Mouse (Mus musculus): ENCODE data around the gene Phc3.

The Phc3 gene

GRCm38 (mm10) chr3:30976991-30977603 is 7.9 kb upstream of the Phc3 start:
- DNase-seq (ENCODE audit: low spot score), result no peak

- peak; percentile 50 for DNase-seq (ENCODE audit: low spot score)
These were observed 6.0 kb upstream of the Phc3 start for GRCm38 (mm10) chr3:30975102-30975754.

GRCm38 (mm10) chr3:30968531-30969092 is 603 bp downstream of the Phc3 start:
- DNase-seq (ENCODE audit: low spot score), result peak; percentile 67

GRCm38 (mm10) chr3:30965644-30966043 is 3.6 kb downstream of the Phc3 start:
- no peak for DNase-seq (ENCODE audit: low spot score)

GRCm38 (mm10) chr3:30964216-30964615 is 5.0 kb downstream of the Phc3 start:
- DNase-seq (ENCODE audit: low spot score), result no peak

- DNase-seq (ENCODE audit: low spot score), result no peak
These were observed 6.1 kb downstream of the Phc3 start for GRCm38 (mm10) chr3:30963100-30963499.

- no peak for DNase-seq (ENCODE audit: low spot score)
These were observed 9.1 kb downstream of the Phc3 start for GRCm38 (mm10) chr3:30959868-30960831.

GRCm38 (mm10) chr3:30958709-30959108 is 10.5 kb downstream of the Phc3 start:
- no peak for DNase-seq (ENCODE audit: low spot score)

GRCm38 (mm10) chr3:30956327-30956726 is 12.9 kb downstream of the Phc3 start:
- DNase-seq (ENCODE audit: low spot score), result no peak

GRCm38 (mm10) chr3:30952273-30953070 is 16.7 kb downstream of the Phc3 start:
- DNase-seq (ENCODE audit: low spot score), result no peak

- DNase-seq (ENCODE audit: low spot score), result no peak
These were observed 17.6 kb downstream of the Phc3 start for GRCm38 (mm10) chr3:30951652-30952051.

GRCm38 (mm10) chr3:30934384-30934783 is 34.8 kb downstream of the Phc3 start:
- DNase-seq (ENCODE audit: low spot score), result no peak

GRCm38 (mm10) chr3:30929828-30930227 is 39.4 kb downstream of the Phc3 start:
- DNase-seq (ENCODE audit: low spot score), result no peak

- no peak for DNase-seq (ENCODE audit: low spot score)
These were observed 41.6 kb downstream of the Phc3 start for GRCm38 (mm10) chr3:30927664-30928063.

- no peak for DNase-seq (ENCODE audit: low spot score)
These were observed 52.1 kb downstream of the Phc3 start for GRCm38 (mm10) chr3:30917160-30917559.

- DNase-seq (ENCODE audit: low spot score), result no peak
These were observed 64.6 kb downstream of the Phc3 start for GRCm38 (mm10) chr3:30904658-30905057.

GRCm38 (mm10) chr3:30899407-30899806 is 69.8 kb downstream of the Phc3 start:
- DNase-seq (ENCODE audit: low spot score), result no peak

GRCm38 (mm10) chr3:30896721-30897120 is 72.5 kb downstream of the Phc3 start:
- DNase-seq (ENCODE audit: low spot score), result no peak

- no peak for DNase-seq (ENCODE audit: low spot score)
These were observed 80.2 kb downstream of the Phc3 start for GRCm38 (mm10) chr3:30889014-30889413.

GRCm38 (mm10) chr3:30887449-30887848 is 81.8 kb downstream of the Phc3 start:
- DNase-seq (ENCODE audit: low spot score), result no peak

- DNase-seq (ENCODE audit: low spot score), result no peak
These were observed 92.5 kb downstream of the Phc3 start for GRCm38 (mm10) chr3:30876709-30877108.

GRCm38 (mm10) chr3:30869995-30870394 is 99.2 kb downstream of the Phc3 start:
- DNase-seq (ENCODE audit: low spot score), result no peak

Data from MN1 (cell line).